Mouse (Mus musculus): Measurements from ENCODE around the gene Thoc7. TPM values are rescaled to one million over a fixed set of nuclear protein-coding genes. Genes with fewer than 3 reads are reported as not detected.

Gene Thoc7
- polyA plus RNA-seq, 1 experiment from 2014 or later = 160 TPM

GRCm38 (mm10) chr14:13977498-13977897, 15.8 kb upstream of the Thoc7 start:
- Histone ChIP-seq H3K4me1 (ENCODE audit: control insufficient read depth, insufficient read depth, low read length) (no peaks in the 10 kb centered on the region), H3K4me2 (no peak overlapping the region), H3K27me3 (ENCODE audit: control insufficient read depth, insufficient read depth, low read length) (peaks cover 24% of the 10 kb centered on the region), H3K27ac (ENCODE audit: low read depth, low read length) (no peak overlapping the region), H3K9me3 (replicated peaks; ENCODE audit: control insufficient read depth, low read length) (no peaks in the 10 kb centered on the region), H3K4me3 (ENCODE audit: low read depth, low read length) (no peak overlapping the region), H3K36me3 (ENCODE audit: control insufficient read depth, insufficient read depth, low read length) (no peaks in the 10 kb centered on the region), H3K9ac (ENCODE audit: low read depth, low read length) (no peak overlapping the region)
- ATAC-seq (replicated peaks; ENCODE audit: insufficient number of reproducible peaks, low FRiP score, low TSS enrichment) = no peak
- WGBS (ENCODE audit: insufficient replicate concordance) = 71% methylated on average over 1 of the region's 1 CpGs

- Histone ChIP-seq H3K9ac (ENCODE audit: low read depth, low read length) (no peak overlapping the region), H3K27me3 (ENCODE audit: control insufficient read depth, insufficient read depth, low read length) (peaks cover 31% of the 10 kb centered on the region), H3K9me3 (replicated peaks; ENCODE audit: control insufficient read depth, low read length) (no peaks in the 10 kb centered on the region), H3K36me3 (ENCODE audit: control insufficient read depth, insufficient read depth, low read length) (no peaks in the 10 kb centered on the region), H3K4me2 (no peak overlapping the region), H3K4me1 (ENCODE audit: control insufficient read depth, insufficient read depth, low read length) (no peaks in the 10 kb centered on the region), H3K4me3 (ENCODE audit: low read depth, low read length) (no peak overlapping the region), H3K27ac (ENCODE audit: low read depth, low read length) (no peak overlapping the region)
- 49% methylated on average over 6 of the region's 6 CpGs for WGBS (ENCODE audit: insufficient replicate concordance)
- no peak; the same call in 1 of the 2 replicates for ATAC-seq (replicated peaks; ENCODE audit: insufficient number of reproducible peaks, low FRiP score, low TSS enrichment)
Observed at GRCm38 (mm10) chr14:13971644-13972234, 10.1 kb upstream of the Thoc7 start.

GRCm38 (mm10) chr14:13970513-13970912, 8.9 kb upstream of the Thoc7 start:
- ATAC-seq (replicated peaks; ENCODE audit: insufficient number of reproducible peaks, low FRiP score, low TSS enrichment) = no peak
- Histone ChIP-seq H3K27ac (ENCODE audit: low read depth, low read length) (no peak overlapping the region), H3K4me2 (no peak overlapping the region), H3K9ac (ENCODE audit: low read depth, low read length) (no peak overlapping the region), H3K9me3 (replicated peaks; ENCODE audit: control insufficient read depth, low read length) (no peaks in the 10 kb centered on the region), H3K27me3 (ENCODE audit: control insufficient read depth, insufficient read depth, low read length) (peaks cover 31% of the 10 kb centered on the region), H3K4me1 (ENCODE audit: control insufficient read depth, insufficient read depth, low read length) (no peaks in the 10 kb centered on the region), H3K36me3 (ENCODE audit: control insufficient read depth, insufficient read depth, low read length) (no peaks in the 10 kb centered on the region), H3K4me3 (ENCODE audit: low read depth, low read length) (no peak overlapping the region)
- WGBS (ENCODE audit: insufficient replicate concordance) = 85% methylated on average over 3 of the region's 3 CpGs

GRCm38 (mm10) chr14:13968476-13968875, 6.8 kb upstream of the Thoc7 start:
- 76% methylated on average over 5 of the region's 5 CpGs for WGBS (ENCODE audit: insufficient replicate concordance)
- H3K9me3 ChIP-seq (replicated peaks; ENCODE audit: control insufficient read depth, low read length) = no peaks in the 10 kb centered on the region
- H3K4me2 ChIP-seq = no peak overlapping the region
- no peaks in the 10 kb centered on the region for H3K36me3 ChIP-seq (ENCODE audit: control insufficient read depth, insufficient read depth, low read length)
- peaks cover 20% of the 10 kb centered on the region for H3K27me3 ChIP-seq (ENCODE audit: control insufficient read depth, insufficient read depth, low read length)
- no peak overlapping the region for H3K4me3 ChIP-seq (ENCODE audit: low read depth, low read length)
- no peak for ATAC-seq (replicated peaks; ENCODE audit: insufficient number of reproducible peaks, low FRiP score, low TSS enrichment)
- H3K27ac ChIP-seq (ENCODE audit: low read depth, low read length) = no peak overlapping the region
- H3K4me1 ChIP-seq (ENCODE audit: control insufficient read depth, insufficient read depth, low read length) = no peaks in the 10 kb centered on the region
- no peak overlapping the region for H3K9ac ChIP-seq (ENCODE audit: low read depth, low read length)

- H3K9ac ChIP-seq (ENCODE audit: low read depth, low read length) = no peak overlapping the region
- H3K4me2 ChIP-seq = no peak overlapping the region
- 57% methylated on average over 1 of the region's 1 CpGs for WGBS (ENCODE audit: insufficient replicate concordance)
- ATAC-seq (replicated peaks; ENCODE audit: insufficient number of reproducible peaks, low FRiP score, low TSS enrichment) = no peak
- H3K4me3 ChIP-seq (ENCODE audit: low read depth, low read length) = no peak overlapping the region
- H3K9me3 ChIP-seq (replicated peaks; ENCODE audit: control insufficient read depth, low read length) = no peaks in the 10 kb centered on the region
- no peaks in the 10 kb centered on the region for H3K36me3 ChIP-seq (ENCODE audit: control insufficient read depth, insufficient read depth, low read length)
- no peaks in the 10 kb centered on the region for H3K4me1 ChIP-seq (ENCODE audit: control insufficient read depth, insufficient read depth, low read length)
- peaks cover 20% of the 10 kb centered on the region for H3K27me3 ChIP-seq (ENCODE audit: control insufficient read depth, insufficient read depth, low read length)
- H3K27ac ChIP-seq (ENCODE audit: low read depth, low read length) = no peak overlapping the region
Observed at GRCm38 (mm10) chr14:13967607-13968006, 6.0 kb upstream of the Thoc7 start.

- Histone ChIP-seq H3K4me1 (ENCODE audit: control insufficient read depth, insufficient read depth, low read length) (peaks cover 6% of the 10 kb centered on the region; the same call in 1 of the 2 replicates), H3K27me3 (ENCODE audit: control insufficient read depth, insufficient read depth, low read length) (peaks cover 4% of the 10 kb centered on the region; the same call in 1 of the 2 replicates), H3K36me3 (ENCODE audit: control insufficient read depth, insufficient read depth, low read length) (no peaks in the 10 kb centered on the region), H3K27ac (ENCODE audit: low read depth, low read length) (no peak overlapping the region), H3K4me3 (ENCODE audit: low read depth, low read length) (no peak overlapping the region), H3K9ac (ENCODE audit: low read depth, low read length) (no peak overlapping the region), H3K4me2 (no peak overlapping the region), H3K9me3 (replicated peaks; ENCODE audit: control insufficient read depth, low read length) (no peaks in the 10 kb centered on the region)
- ATAC-seq (replicated peaks; ENCODE audit: insufficient number of reproducible peaks, low FRiP score, low TSS enrichment) = no peak
- WGBS (ENCODE audit: insufficient replicate concordance) = 76% methylated on average over 1 of the region's 1 CpGs
Observed at GRCm38 (mm10) chr14:13963527-13963926, 1.9 kb upstream of the Thoc7 start.

GRCm38 (mm10) chr14:13962476-13962875, 824 bp upstream of the Thoc7 start:
- Histone ChIP-seq H3K9me3 (replicated peaks; ENCODE audit: control insufficient read depth, low read length) (no peaks in the 10 kb centered on the region), H3K36me3 (ENCODE audit: control insufficient read depth, insufficient read depth, low read length) (no peaks in the 10 kb centered on the region), H3K27ac (ENCODE audit: low read depth, low read length) (no peak overlapping the region), H3K4me3 (ENCODE audit: low read depth, low read length) (no peak overlapping the region), H3K27me3 (ENCODE audit: control insufficient read depth, insufficient read depth, low read length) (no peaks in the 10 kb centered on the region), H3K4me2 (no peak overlapping the region), H3K4me1 (ENCODE audit: control insufficient read depth, insufficient read depth, low read length) (peaks cover 6% of the 10 kb centered on the region; the same call in 1 of the 2 replicates), H3K9ac (ENCODE audit: low read depth, low read length) (no peak overlapping the region)
- 88% methylated on average over 6 of the region's 6 CpGs for WGBS (ENCODE audit: insufficient replicate concordance)
- ATAC-seq (replicated peaks; ENCODE audit: insufficient number of reproducible peaks, low FRiP score, low TSS enrichment) = no peak

- H3K36me3 ChIP-seq (ENCODE audit: control insufficient read depth, insufficient read depth, low read length) = peaks cover 2% of the 10 kb centered on the region; the same call in 1 of the 2 replicates
- WGBS (ENCODE audit: insufficient replicate concordance) = under 1% methylated on average over 69 of the region's 75 CpGs
- peak overlapping the region; percentile 71 for H3K4me3 ChIP-seq (ENCODE audit: low read depth, low read length)
- peak; percentile 81 for ATAC-seq (replicated peaks; ENCODE audit: insufficient number of reproducible peaks, low FRiP score, low TSS enrichment)
- H3K27me3 ChIP-seq (ENCODE audit: control insufficient read depth, insufficient read depth, low read length) = no peaks in the 10 kb centered on the region
- peak overlapping the region; percentile 97 for H3K9ac ChIP-seq (ENCODE audit: low read depth, low read length)
- H3K4me2 ChIP-seq = peak overlapping the region; percentile 71
- peak overlapping the region; percentile 68 for H3K27ac ChIP-seq (ENCODE audit: low read depth, low read length)
- H3K4me1 ChIP-seq (ENCODE audit: control insufficient read depth, insufficient read depth, low read length) = peaks cover 6% of the 10 kb centered on the region; the same call in 1 of the 2 replicates
- H3K9me3 ChIP-seq (replicated peaks; ENCODE audit: control insufficient read depth, low read length) = no peaks in the 10 kb centered on the region
Observed at GRCm38 (mm10) chr14:13960482-13961325, 948 bp downstream of the Thoc7 start.

Measured in heart, embryonic 11.5 days (tissue).